Mouse (Mus musculus) hindbrain, embryonic 11.5 days (tissue): Measurements from ENCODE around the gene Frmd4a. TPM values are rescaled to one million over a fixed set of nuclear protein-coding genes. Genes with fewer than 3 reads are reported as not detected.

Source experiments
- ATAC-seq: fragments of 200-750 bp; cut with Nextera tagmentation; 2 replicates; pipeline ENCODE4 v1.8.0; 2017; ENCODE audit warnings: mild to moderate bottlenecking, moderate TSS enrichment, moderate library complexity; ENCODE audit not compliant: low FRiP score
- DNase-seq: peaks from one replicate; pipeline ENCODE4 v3.0.0-alpha.2; 2015; ENCODE audit warnings: low spot score
- H3K27ac ChIP-seq: fragments of 300-500 bp; sonication (generic); 2 replicates; pipeline ENCODE4 v1.5.1; 2014; ENCODE audit warnings: mild to moderate bottlenecking, low read depth, low read length
- H3K27me3 ChIP-seq: fragments of 300-500 bp; sonication (generic); 2 replicates; pipeline ENCODE4 v1.6.1; 2014; ENCODE audit warnings: mild to moderate bottlenecking, low read length, moderate library complexity, mixed read lengths; ENCODE audit not compliant: control insufficient read depth, insufficient read depth
- H3K36me3 ChIP-seq: fragments of 300-500 bp; sonication (generic); 2 replicates; pipeline ENCODE4 v1.6.1; 2014; ENCODE audit warnings: mild to moderate bottlenecking, low read length, moderate library complexity, mixed read lengths; ENCODE audit not compliant: control insufficient read depth, insufficient read depth
- H3K4me1 ChIP-seq: fragments of 300-500 bp; sonication (generic); replicated peaks from 2 replicates; pipeline ENCODE4 v1.6.1; 2014; ENCODE audit warnings: low read length, mixed read lengths; ENCODE audit not compliant: control insufficient read depth, insufficient read depth
- H3K4me2 ChIP-seq: fragments of 300-500 bp; sonication (generic); replicated peaks from 2 replicates; pipeline ENCODE4 v1.6.1; 2014; ENCODE audit warnings: mild to moderate bottlenecking, low read depth, low read length
- H3K4me3 ChIP-seq: fragments of 300-500 bp; sonication (generic); 2 replicates; pipeline ENCODE4 v1.5.1; 2014; ENCODE audit warnings: low read depth, low read length
- H3K9ac ChIP-seq: fragments of 300-500 bp; sonication (generic); 2 replicates; pipeline ENCODE4 v1.6.1; 2014; ENCODE audit warnings: low read depth, low read length
- H3K9me3 ChIP-seq: fragments of 300-500 bp; sonication (generic); 2 replicates; pipeline ENCODE4 v1.6.1; 2016; ENCODE audit warnings: low read length; ENCODE audit not compliant: control insufficient read depth
- WGBS: fragments of 180-500 bp; shearing (Covaris S2); extraction: QIAGEN DNeasy Blood & Tissue Kit; methylation state at CpG from one replicate; pipeline ENCODE4 v1.1.7; 2014; 5-methylcytosine and 5-hydroxymethylcytosine counted together
- polyA plus RNA-seq: library from polyadenylated mRNA; unstranded; fragments of >200 nt; fragmentation: Nextera tagmentation; extraction: Ambion mirVana; gene quantifications from 2 replicates; pipeline ENCODE4 v1.2.1, GENCODE M21; 2014

Frmd4a gene
- polyA plus RNA-seq, 1 experiment from 2014 or later: 72.7 TPM

DNA sequence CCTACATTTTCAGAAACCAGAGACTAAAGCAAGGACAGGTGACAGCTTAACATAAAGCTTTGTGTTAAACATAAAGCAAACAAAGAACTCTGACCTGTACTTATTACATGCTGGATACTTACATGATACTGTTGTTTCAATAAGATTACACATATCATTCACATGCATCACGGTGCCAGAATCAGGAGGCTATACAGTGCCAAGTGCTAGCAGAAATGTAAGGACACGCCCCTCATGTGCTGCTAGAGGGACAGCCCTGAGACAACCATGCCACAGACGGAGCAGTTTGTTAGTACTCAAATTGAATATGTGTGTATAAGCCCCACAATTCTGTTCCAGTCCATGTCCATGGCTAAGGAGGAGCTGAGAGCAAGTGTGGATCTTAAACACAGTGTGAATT, 620.7 kb downstream of the Frmd4a start:
- Histone ChIP-seq H3K36me3 (peaks cover 17% of the 10 kb centered on the region), H3K9ac (no peak overlapping the region), H3K27ac (no peak overlapping the region), H3K9me3 (no peaks in the 10 kb centered on the region), H3K27me3 (no peaks in the 10 kb centered on the region), H3K4me2 (no peak overlapping the region), H3K4me1 (no peaks in the 10 kb centered on the region), H3K4me3 (no peak overlapping the region)
- WGBS: 87% methylated on average over 3 of the region's 3 CpGs
- DNase-seq (no peak), ATAC-seq (no peak)

DNA sequence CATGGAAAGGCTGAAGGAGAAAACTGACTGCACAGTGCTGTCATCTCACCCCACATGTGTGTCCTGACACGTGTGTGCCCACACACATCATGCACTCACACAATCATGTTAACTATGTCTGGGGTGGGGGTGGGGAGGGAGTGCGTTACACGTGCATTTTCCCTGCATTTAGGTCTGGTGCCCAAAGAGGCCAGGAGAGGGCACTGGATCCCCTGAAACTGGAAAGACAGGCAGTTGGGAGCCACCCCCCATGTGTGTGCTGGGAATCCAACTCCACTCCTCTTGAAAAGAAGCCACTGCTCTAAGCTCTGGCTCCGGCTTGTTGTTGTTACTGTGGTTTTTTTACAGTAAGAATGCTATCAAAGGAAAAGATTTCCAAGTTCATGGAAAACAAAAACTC, 627.5 kb downstream of the Frmd4a start:
- Histone ChIP-seq H3K4me3 (no peak overlapping the region), H3K9me3 (no peaks in the 10 kb centered on the region), H3K9ac (no peak overlapping the region), H3K36me3 (0 out of 2 replicates have a peak, but pooled peaks cover 9% of the 10 kb centered on the region), H3K27me3 (no peaks in the 10 kb centered on the region), H3K27ac (no peak overlapping the region), H3K4me2 (no peak overlapping the region), H3K4me1 (no peaks in the 10 kb centered on the region)
- DNase-seq (no peak), ATAC-seq (no peak)
- WGBS: 86% methylated on average over 4 of the region's 4 CpGs

DNA sequence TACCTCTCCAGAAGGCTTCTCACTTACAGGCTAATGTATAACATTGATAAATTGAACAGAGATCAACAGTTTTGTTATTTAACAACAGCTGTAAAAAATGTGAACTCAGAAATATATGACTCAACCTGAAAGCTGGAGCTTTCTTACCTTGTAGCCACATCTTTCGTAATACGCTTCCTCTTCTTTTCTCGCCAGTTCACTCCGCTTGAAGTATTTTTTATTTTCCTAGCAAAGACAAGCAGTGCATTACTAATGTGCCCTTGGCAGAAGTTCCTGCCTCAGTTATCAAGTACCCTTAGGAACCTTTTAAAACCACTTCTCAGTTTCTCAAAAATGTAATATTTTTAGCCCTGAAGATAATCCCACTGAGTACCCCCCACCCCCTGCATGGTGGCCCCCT, 630.6 kb downstream of the Frmd4a start:
- no peak overlapping the region for H3K27ac ChIP-seq
- no peak overlapping the region for H3K9ac ChIP-seq
- H3K36me3 ChIP-seq: 0 out of 2 replicates have a peak, but pooled peaks cover 5% of the 10 kb centered on the region
- no peaks in the 10 kb centered on the region for H3K9me3 ChIP-seq
- ATAC-seq (no peak), DNase-seq (no peak)
- no peak overlapping the region for H3K4me2 ChIP-seq
- H3K27me3 ChIP-seq: no peaks in the 10 kb centered on the region
- H3K4me1 ChIP-seq: no peaks in the 10 kb centered on the region
- WGBS: 96% methylated on average over 4 of the region's 4 CpGs
- no peak overlapping the region for H3K4me3 ChIP-seq

DNA sequence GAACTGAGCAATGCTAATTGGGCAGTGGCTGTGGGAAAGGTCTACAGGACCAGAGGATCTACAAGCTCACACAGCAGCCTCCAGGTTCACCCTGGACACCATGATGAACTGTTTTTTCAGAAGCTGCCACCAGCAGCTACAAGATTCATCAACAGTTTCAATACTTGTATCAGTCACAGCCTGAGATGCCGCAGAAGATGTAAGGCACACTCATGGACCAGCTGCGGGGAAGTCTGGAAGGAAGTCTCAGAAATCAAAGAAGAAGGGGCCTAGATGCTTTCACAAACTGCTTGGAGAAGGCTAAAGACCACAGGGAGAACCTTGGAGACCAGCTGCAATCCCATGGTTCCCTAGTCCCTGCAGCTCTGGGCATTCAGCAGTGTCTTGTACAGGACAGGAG, 632.1 kb downstream of the Frmd4a start:
- Histone ChIP-seq H3K27me3 (no peaks in the 10 kb centered on the region), H3K4me3 (no peak overlapping the region), H3K9ac (no peak overlapping the region), H3K9me3 (no peaks in the 10 kb centered on the region), H3K4me2 (no peak overlapping the region), H3K4me1 (no peaks in the 10 kb centered on the region), H3K36me3 (0 out of 2 replicates have a peak, but pooled peaks cover 2% of the 10 kb centered on the region), H3K27ac (no peak overlapping the region)
- ATAC-seq (no peak), DNase-seq (no peak)
- 100% methylated on average over 2 of the region's 2 CpGs for WGBS

DNA sequence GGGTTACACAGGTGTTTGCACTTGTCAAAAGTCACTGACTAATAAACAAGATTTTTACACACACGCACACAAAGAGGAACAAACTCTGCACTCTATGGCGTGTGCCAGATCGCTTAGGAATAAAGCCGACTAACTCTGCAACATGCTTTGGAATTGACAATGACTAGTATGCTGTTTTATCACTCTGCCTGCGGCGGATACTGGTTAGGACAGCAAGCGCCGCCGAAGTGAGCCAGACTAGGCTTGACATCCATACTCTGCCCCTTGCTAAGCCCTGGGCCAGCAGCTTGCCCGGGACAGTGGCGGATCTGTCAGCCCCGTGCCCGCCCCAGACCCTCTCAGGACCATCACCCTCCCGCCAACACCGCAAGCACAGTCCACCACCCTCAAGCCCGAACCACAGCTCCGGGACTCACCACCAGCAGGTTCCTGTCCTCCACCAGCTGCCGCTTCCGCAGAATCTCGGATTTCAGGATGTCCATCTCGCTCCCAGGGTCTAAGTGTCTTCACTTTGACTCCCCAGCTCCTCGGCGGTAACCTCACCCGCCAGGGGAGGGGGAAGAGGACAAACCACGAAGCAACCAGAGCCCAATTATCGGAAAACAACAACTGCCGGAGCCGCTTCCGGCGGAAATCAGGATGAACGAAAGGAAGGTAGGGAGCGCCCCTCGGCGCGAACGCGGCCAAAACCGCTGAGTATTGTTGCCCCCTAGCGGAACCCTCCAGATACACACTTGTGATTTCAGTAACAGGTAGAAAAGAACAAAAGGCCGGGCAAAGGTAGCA, 634.2 kb downstream of the Frmd4a start, which contains the start of gene Prpf18:
Gene Prpf18, minus strand, starts transcription at position 614 of the 786 bp plus-strand sequence.
- 0 out of 2 replicates have a peak, but pooled peaks cover 2% of the 10 kb centered on the region for H3K36me3 ChIP-seq
- H3K4me2 ChIP-seq: peak within 1 kb of the TSS; percentile 63
- peak within 1 kb of the TSS; percentile 92 for H3K4me3 ChIP-seq
- no peaks in the 10 kb centered on the region for H3K27me3 ChIP-seq
- 0 out of 2 replicates have a peak within 1 kb of the TSS, but pooled peaks have one; percentile 49 for H3K27ac ChIP-seq
- no peaks in the 10 kb centered on the region for H3K9me3 ChIP-seq
- no peaks in the 10 kb centered on the region for H3K4me1 ChIP-seq
- DNase-seq (peak; percentile 96), ATAC-seq (peak; percentile 86)
- peak within 1 kb of the TSS; percentile 85 for H3K9ac ChIP-seq
- 2% methylated on average over 40 of the region's 40 CpGs for WGBS

DNA sequence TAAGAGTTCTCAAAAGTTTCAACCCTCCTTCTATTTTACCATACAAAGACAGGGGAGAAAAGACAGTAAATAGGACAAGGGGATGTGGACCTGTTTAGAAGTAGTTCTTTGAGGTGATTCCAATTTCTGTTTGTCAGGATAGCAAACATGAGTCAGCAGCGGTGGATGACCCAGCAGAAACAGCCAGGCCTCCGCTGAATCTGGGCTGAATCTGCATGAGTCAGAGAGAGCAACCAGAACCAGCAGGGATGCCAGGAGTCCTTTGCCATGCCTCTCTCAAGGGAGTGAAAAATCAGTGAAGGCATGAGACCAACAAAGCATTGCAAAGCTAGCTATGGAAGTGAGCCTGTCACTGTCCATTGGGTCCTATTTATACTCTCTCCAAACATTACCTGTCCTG, 643.2 kb downstream of the Frmd4a start:
- H3K27ac ChIP-seq: no peak overlapping the region
- no peaks in the 10 kb centered on the region for H3K27me3 ChIP-seq
- H3K4me2 ChIP-seq: no peak overlapping the region
- no peak for ATAC-seq
- no peak for DNase-seq
- H3K36me3 ChIP-seq: no peaks in the 10 kb centered on the region
- WGBS: 89% methylated on average over 2 of the region's 2 CpGs
- H3K9me3 ChIP-seq: no peaks in the 10 kb centered on the region
- no peak overlapping the region for H3K9ac ChIP-seq
- H3K4me3 ChIP-seq: no peak overlapping the region
- no peaks in the 10 kb centered on the region for H3K4me1 ChIP-seq
